Mouse (Mus musculus) MEL (cell line): ENCODE measurements at regions not wholly inside any gene's neighbourhood (a gene's known extent, or its start where the extent isn't known, plus 50 kb on each side); places are given as distances from the start of the nearest gene placed in this dataset.

Experiments
- DNase-seq: peaks from one replicate; pipeline ENCODE4 v3.0.0; 2011; ENCODE audit warnings: low read depth, low spot score
- H3K27ac ChIP-seq: 2 replicates; pipeline ENCODE4 v1.5.1; 2012; ENCODE audit warnings: low read depth, mild to moderate bottlenecking, control low read depth, low read length, moderate library complexity; ENCODE audit not compliant: control insufficient read depth
- H3K27me3 ChIP-seq, 2 experiments: fragments of 150-350 bp in 1 of 2; sonication (generic) in 1 of 2; 2 replicates each; pipeline ENCODE4 v1.6.1; 2012; ENCODE audit warnings: low read length in 2 of 2, mild to moderate bottlenecking in 2 of 2, improper control_type of control experiment in 1 of 2, moderate library complexity in 1 of 2; ENCODE audit not compliant: insufficient read depth in 2 of 2, control insufficient read depth in 1 of 2
- H3K36me3 ChIP-seq, 2 experiments: 2 replicates each; pipeline ENCODE4 v1.6.1; 2012 to 2014; ENCODE audit warnings: low read length in 2 of 2, improper control_type of control experiment in 1 of 2, inconsistent platforms in 1 of 2, mild to moderate bottlenecking in 1 of 2; ENCODE audit not compliant: insufficient read depth in 2 of 2, control insufficient read depth in 1 of 2
- H3K4me1 ChIP-seq, 2 experiments: fragments of 150-350 bp in 1 of 2; sonication (generic) in 1 of 2; 2 replicates each; pipeline ENCODE4 v1.6.1; 2012; ENCODE audit warnings: low read length in 2 of 2, improper control_type of control experiment in 1 of 2, mild to moderate bottlenecking in 1 of 2; ENCODE audit not compliant: insufficient read depth in 2 of 2, control insufficient read depth in 1 of 2
- H3K4me3 ChIP-seq, 2 experiments: fragments of 150-350 bp in 1 of 2; sonication (generic) in 1 of 2; 2 replicates each; pipeline ENCODE4 v1.5.1; 2012; ENCODE audit warnings: low read depth in 2 of 2, low read length in 2 of 2, mild to moderate bottlenecking in 2 of 2, moderate library complexity in 2 of 2, control low read depth in 1 of 2, improper control_type of control experiment in 1 of 2; ENCODE audit not compliant: control insufficient read depth in 1 of 2, insufficient read depth in 1 of 2
- H3K79me2 ChIP-seq: 2 replicates; pipeline ENCODE4 v1.6.1; 2012; ENCODE audit warnings: mild to moderate bottlenecking, low read length, moderate library complexity; ENCODE audit not compliant: control insufficient read depth, poor library complexity, insufficient read depth
- H3K9ac ChIP-seq: 2 replicates; pipeline ENCODE4 v1.6.1; 2012; ENCODE audit warnings: low read depth, mild to moderate bottlenecking, control low read depth, low read length, moderate library complexity; ENCODE audit not compliant: control insufficient read depth, poor library complexity, severe bottlenecking
- H3K9me3 ChIP-seq: fragments of 150-350 bp; sonication (generic); replicated peaks from 2 replicates; pipeline ENCODE4 v1.6.1; 2012; ENCODE audit warnings: mild to moderate bottlenecking, low read length, improper control_type of control experiment, moderate library complexity; ENCODE audit not compliant: insufficient read depth
- BHLHE40 ChIP-seq: IDR thresholded peaks from 2 replicates; pipeline ENCODE4 v1.6.1; 2012; ENCODE audit warnings: low read depth, mild to moderate bottlenecking, inconsistent platforms, low read length, improper control_type of control experiment, borderline replicate concordance
- CHD2 ChIP-seq: IDR thresholded peaks from 2 replicates; pipeline ENCODE4 v1.6.1; 2011; ENCODE audit warnings: low read length, improper control_type of control experiment
- E2F4 ChIP-seq: IDR thresholded peaks from 2 replicates; pipeline ENCODE4 v1.6.1; 2011; ENCODE audit warnings: low read depth, low read length, improper control_type of control experiment, borderline replicate concordance
- ETS1 ChIP-seq: IDR thresholded peaks from 2 replicates; pipeline ENCODE4 v1.6.1; 2012; ENCODE audit warnings: low read depth, mild to moderate bottlenecking, inconsistent platforms, low read length, improper control_type of control experiment, moderate library complexity
- GABPA ChIP-seq: IDR thresholded peaks from 2 replicates; pipeline ENCODE4 v1.6.1; 2012; ENCODE audit warnings: low read depth, mild to moderate bottlenecking, inconsistent platforms, low read length, improper control_type of control experiment, moderate library complexity
- HCFC1 ChIP-seq: IDR thresholded peaks from 2 replicates; pipeline ENCODE4 v1.6.1; 2012; ENCODE audit warnings: low read depth, mild to moderate bottlenecking, inconsistent platforms, low read length, improper control_type of control experiment, moderate library complexity
- MAZ ChIP-seq: IDR thresholded peaks from 2 replicates; pipeline ENCODE4 v1.6.1; 2012; ENCODE audit warnings: low read depth, mild to moderate bottlenecking, inconsistent platforms, low read length, improper control_type of control experiment
- MEF2A ChIP-seq: IDR thresholded peaks from 2 replicates; pipeline ENCODE4 v1.6.1; 2014; ENCODE audit warnings: low read depth, mild to moderate bottlenecking, inconsistent platforms, low read length, improper control_type of control experiment; ENCODE audit not compliant: poor library complexity, insufficient replicate concordance, severe bottlenecking; ENCODE audit errors: extremely low read depth
- MXI1 ChIP-seq: IDR thresholded peaks from 2 replicates; pipeline ENCODE4 v1.6.1; 2011; ENCODE audit warnings: mild to moderate bottlenecking, low read depth, low read length, improper control_type of control experiment
- MYB ChIP-seq: IDR thresholded peaks from 2 replicates; pipeline ENCODE4 v1.6.1; 2011; ENCODE audit warnings: mild to moderate bottlenecking, low read depth, low read length, improper control_type of control experiment
- NRF1 ChIP-seq: IDR thresholded peaks from 2 replicates; pipeline ENCODE4 v1.6.1; 2014; ENCODE audit warnings: low read depth, mild to moderate bottlenecking, inconsistent platforms, low read length, improper control_type of control experiment, moderate library complexity; ENCODE audit not compliant: poor library complexity, insufficient read depth, severe bottlenecking
- POLR2AphosphoS2 ChIP-seq: IDR thresholded peaks from 2 replicates; pipeline ENCODE4 v1.6.1; 2011; ENCODE audit warnings: low read length, improper control_type of control experiment
- RCOR1 ChIP-seq: IDR thresholded peaks from 2 replicates; pipeline ENCODE4 v1.6.1; 2012; ENCODE audit warnings: low read depth, mild to moderate bottlenecking, inconsistent platforms, low read length, improper control_type of control experiment
- SIN3A ChIP-seq: IDR thresholded peaks from 2 replicates; pipeline ENCODE4 v1.6.1; 2012; ENCODE audit warnings: low read length, improper control_type of control experiment, inconsistent platforms
- USF1 ChIP-seq: IDR thresholded peaks from 2 replicates; pipeline ENCODE4 v1.6.1; 2014; ENCODE audit warnings: low read depth, mild to moderate bottlenecking, inconsistent platforms, low read length, improper control_type of control experiment, moderate library complexity
- USF2 ChIP-seq, 2 experiments: IDR thresholded peaks; 2 replicates each; pipeline ENCODE4 v1.6.1; 2011 to 2012; ENCODE audit warnings: improper control_type of control experiment in 2 of 2, low read length in 2 of 2, borderline replicate concordance in 1 of 2, inconsistent platforms in 1 of 2, low read depth in 1 of 2, mild to moderate bottlenecking in 1 of 2; ENCODE audit not compliant: insufficient read depth in 1 of 2
- ZC3H11A ChIP-seq: IDR thresholded peaks from 2 replicates; pipeline ENCODE4 v1.6.1; 2012; ENCODE audit warnings: low read depth, mild to moderate bottlenecking, inconsistent platforms, low read length, improper control_type of control experiment
- ZKSCAN1 ChIP-seq: IDR thresholded peaks from 2 replicates; pipeline ENCODE4 v1.6.1; 2012; ENCODE audit warnings: low read depth, mild to moderate bottlenecking, inconsistent platforms, low read length, improper control_type of control experiment, moderate library complexity
- ZMIZ1 ChIP-seq: IDR thresholded peaks from 2 replicates; pipeline ENCODE4 v1.6.1; 2012; ENCODE audit warnings: low read depth, mild to moderate bottlenecking, inconsistent platforms, low read length, improper control_type of control experiment, moderate library complexity

DNA sequence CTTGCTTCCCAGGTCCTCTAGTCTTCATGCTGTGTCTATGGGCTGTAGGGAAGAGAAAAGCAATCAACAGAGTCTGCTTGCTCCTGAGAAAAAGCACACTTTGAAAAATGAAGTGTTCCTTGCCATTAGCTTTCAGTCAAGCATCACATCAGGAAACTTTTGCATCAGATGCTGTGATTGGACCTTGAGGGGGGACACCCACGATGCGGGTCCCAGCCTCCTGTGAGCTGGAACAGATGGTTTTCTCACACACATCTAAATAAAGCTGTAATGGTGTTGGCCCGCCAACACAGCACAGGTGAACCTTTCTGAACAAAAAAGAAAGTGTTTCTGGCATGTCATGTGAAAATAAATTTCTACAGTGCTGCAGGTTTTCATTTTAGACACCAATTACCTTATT is 335.3 kb downstream of the Tlr4 start:
- H3K4me3 ChIP-seq, result no peak overlapping the region
- no peak overlapping the region for H3K27ac ChIP-seq
- no peaks in the 10 kb centered on the region for H3K36me3 ChIP-seq
- no peaks in the 10 kb centered on the region for H3K79me2 ChIP-seq
- DNase-seq, result no peak
- no peaks in the 10 kb centered on the region for H3K9me3 ChIP-seq
- no peaks in the 10 kb centered on the region for H3K27me3 ChIP-seq
- TF ChIP-seq MEF2A, result no peak
- TF ChIP-seq MYB, result no peak
- TF ChIP-seq MAZ, result no peak
- no peak for TF ChIP-seq RCOR1
- no peak for TF ChIP-seq GABPA
- TF ChIP-seq ZKSCAN1, result no peak
- no peak for TF ChIP-seq CHD2
- no peak for TF ChIP-seq ETS1
- no peak for TF ChIP-seq BHLHE40
- no peak for TF ChIP-seq NRF1
- no peak for TF ChIP-seq POLR2AphosphoS2
- TF ChIP-seq ZC3H11A, result no peak
- no peak for TF ChIP-seq SIN3A
- no peaks in the 10 kb centered on the region for H3K4me1 ChIP-seq
- H3K9ac ChIP-seq, result no peak overlapping the region

DNA sequence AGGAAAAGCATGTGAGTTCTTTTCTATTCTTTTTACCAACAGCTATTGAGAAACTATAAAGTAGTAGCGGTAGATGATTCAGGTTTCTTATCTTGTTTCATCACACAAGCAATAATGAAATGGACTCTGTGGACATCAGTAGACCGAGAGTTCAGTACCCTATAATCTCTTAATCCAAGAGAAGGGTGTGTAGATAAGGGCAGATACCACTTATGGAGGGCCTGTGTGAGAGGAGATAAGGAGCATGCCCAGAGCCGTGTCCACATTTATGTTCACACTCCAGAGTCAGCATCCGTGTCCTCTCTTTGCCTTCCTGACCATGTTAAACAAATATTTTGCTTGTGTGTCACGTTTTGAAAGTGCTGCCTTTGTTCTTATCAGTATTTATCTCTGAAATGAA is 340.3 kb downstream of the Tlr4 start:
- no peak for DNase-seq
- Histone ChIP-seq H3K9me3 (no peaks in the 10 kb centered on the region), H3K79me2 (no peaks in the 10 kb centered on the region), H3K36me3 (no peaks in the 10 kb centered on the region), H3K27ac (no peak overlapping the region), H3K9ac (no peak overlapping the region), H3K4me3 (no peak overlapping the region), H3K4me1 (no peaks in the 10 kb centered on the region), H3K27me3 (no peaks in the 10 kb centered on the region)
- TF ChIP-seq SIN3A, result no peak
- TF ChIP-seq USF2 (IDR thresholded peaks at IDR 0.05; ENCODE audit: borderline replicate concordance in 1 of 2, insufficient read depth in 1 of 2, low read depth in 1 of 2, low read length in 2 of 2), result no peak
- no peak for TF ChIP-seq MXI1
- no peak for TF ChIP-seq RCOR1
- TF ChIP-seq NRF1, result no peak
- no peak for TF ChIP-seq USF1
- no peak for TF ChIP-seq E2F4
- no peak for TF ChIP-seq HCFC1
- no peak for TF ChIP-seq ZMIZ1
- no peak for TF ChIP-seq MAZ
- TF ChIP-seq ZC3H11A, result no peak
